Mouse (Mus musculus) midbrain, embryonic 16.5 days (tissue): ENCODE results near the gene Gnas. TPM values are rescaled to one million over a fixed set of nuclear protein-coding genes. Genes with fewer than 3 reads are reported as not detected.

Experiments used
- ATAC-seq: fragments of 200-750 bp; cut with Nextera tagmentation; 2 replicates; pipeline ENCODE4 v1.8.0; 2017; ENCODE audit warnings: moderate TSS enrichment
- H3K27ac ChIP-seq: fragments of 300-500 bp; sonication (generic); 2 replicates; pipeline ENCODE4 v1.5.1; 2014; ENCODE audit warnings: mild to moderate bottlenecking, low read length, mixed read lengths
- H3K27me3 ChIP-seq: fragments of 300-500 bp; sonication (generic); 2 replicates; pipeline ENCODE4 v1.6.1; 2014; ENCODE audit warnings: low read depth, low read length, mixed read lengths; ENCODE audit not compliant: control insufficient read depth, insufficient read depth
- H3K36me3 ChIP-seq: fragments of 300-500 bp; sonication (generic); 2 replicates; pipeline ENCODE4 v1.6.1; 2014; ENCODE audit warnings: mild to moderate bottlenecking, low read length, moderate library complexity, mixed read lengths; ENCODE audit not compliant: control insufficient read depth, insufficient read depth
- H3K4me1 ChIP-seq: fragments of 300-500 bp; sonication (generic); 2 replicates; pipeline ENCODE4 v1.6.1; 2014; ENCODE audit warnings: mild to moderate bottlenecking, low read length, mixed read lengths; ENCODE audit not compliant: control insufficient read depth, insufficient read depth
- H3K4me2 ChIP-seq: fragments of 300-500 bp; sonication (generic); 2 replicates; pipeline ENCODE4 v1.6.1; 2014; ENCODE audit warnings: mild to moderate bottlenecking, low read length, mixed read lengths
- H3K4me3 ChIP-seq: fragments of 300-500 bp; sonication (generic); 2 replicates; pipeline ENCODE4 v1.5.1; 2014; ENCODE audit warnings: low read depth, mild to moderate bottlenecking, low read length, moderate library complexity, mixed read lengths
- H3K9ac ChIP-seq: fragments of 300-500 bp; sonication (generic); 2 replicates; pipeline ENCODE4 v1.6.1; 2014; ENCODE audit warnings: low read depth, low read length, mixed read lengths
- H3K9me3 ChIP-seq: fragments of 300-500 bp; sonication (generic); replicated peaks from 2 replicates; pipeline ENCODE4 v1.6.1; 2014; ENCODE audit warnings: mild to moderate bottlenecking, low read length, mixed read lengths; ENCODE audit not compliant: control insufficient read depth, poor library complexity, severe bottlenecking
- WGBS: fragments of 180-500 bp; shearing (Covaris S2); extraction: QIAGEN DNeasy Blood & Tissue Kit; methylation state at CpG from one replicate; pipeline ENCODE4 v1.1.7; 2014; 5-methylcytosine and 5-hydroxymethylcytosine counted together
- polyA plus RNA-seq: library from polyadenylated mRNA; unstranded; fragments of >200 nt; fragmentation: Nextera tagmentation; extraction: Ambion mirVana; gene quantifications from 2 replicates; pipeline ENCODE4 v1.2.1, GENCODE M21; 2015

The Gnas gene
- polyA plus RNA-seq, 1 experiment from 2014 or later = 1,445 TPM

GRCm38 (mm10) chr2:174288673-174289430 lies 4.7 kb downstream of the Gnas start:
- Histone ChIP-seq H3K27ac (no peak overlapping the region), H3K4me2 (no peak overlapping the region), H3K9ac (no peak overlapping the region), H3K4me1 (peaks cover 33% of the 10 kb centered on the region), H3K27me3 (peaks cover 27% of the 10 kb centered on the region), H3K36me3 (peaks cover 30% of the 10 kb centered on the region), H3K9me3 (peaks cover 19% of the 10 kb centered on the region; the same call in 1 of the 2 replicates), H3K4me3 (no peak overlapping the region)
- no peak for ATAC-seq
- WGBS = 52% methylated on average over 12 of the region's 12 CpGs

- H3K4me1 ChIP-seq = peaks cover 35% of the 10 kb centered on the region
- peak overlapping the region; percentile 38 for H3K4me3 ChIP-seq
- 47% methylated on average over 8 of the region's 8 CpGs for WGBS
- peak overlapping the region; percentile 58 for H3K9ac ChIP-seq
- no peak for ATAC-seq
- H3K9me3 ChIP-seq = peaks cover 16% of the 10 kb centered on the region
- H3K27me3 ChIP-seq = peaks cover 14% of the 10 kb centered on the region
- H3K36me3 ChIP-seq = peaks cover 7% of the 10 kb centered on the region
- peak overlapping the region; percentile 40; the same call in 1 of the 2 replicates for H3K27ac ChIP-seq
- H3K4me2 ChIP-seq = peak overlapping the region; percentile 76
These were observed 7.0 kb downstream of the Gnas start for GRCm38 (mm10) chr2:174291029-174291661.

GRCm38 (mm10) chr2:174291662-174292030 lies 7.5 kb downstream of the Gnas start:
- peaks cover 18% of the 10 kb centered on the region for H3K9me3 ChIP-seq
- peaks cover 9% of the 10 kb centered on the region for H3K27me3 ChIP-seq
- H3K4me2 ChIP-seq = peak overlapping the region; percentile 76
- peak overlapping the region; percentile 40; the same call in 1 of the 2 replicates for H3K27ac ChIP-seq
- WGBS = 23% methylated on average over 2 of the region's 2 CpGs
- peaks cover 38% of the 10 kb centered on the region for H3K4me1 ChIP-seq
- no peak for ATAC-seq
- H3K9ac ChIP-seq = peak overlapping the region; percentile 58
- H3K36me3 ChIP-seq = peaks cover 2% of the 10 kb centered on the region; the same call in 1 of the 2 replicates
- H3K4me3 ChIP-seq = peak overlapping the region; percentile 38

GRCm38 (mm10) chr2:174294457-174294856 lies 10.3 kb downstream of the Gnas start:
- Histone ChIP-seq H3K4me1 (peaks cover 48% of the 10 kb centered on the region), H3K4me2 (peak overlapping the region; percentile 42), H3K27me3 (peaks cover 8% of the 10 kb centered on the region), H3K4me3 (peak overlapping the region; percentile 59), H3K9ac (peak overlapping the region; percentile 65), H3K9me3 (peaks cover 28% of the 10 kb centered on the region), H3K27ac (peak overlapping the region; percentile 74), H3K36me3 (no peaks in the 10 kb centered on the region)
- 45% methylated on average over 8 of the region's 8 CpGs for WGBS
- peak; percentile 34 for ATAC-seq

GRCm38 (mm10) chr2:174295175-174295899 lies 11.2 kb downstream of the Gnas start:
- H3K4me2 ChIP-seq = peak overlapping the region; percentile 61
- peaks cover 43% of the 10 kb centered on the region for H3K4me1 ChIP-seq
- peak overlapping the region; percentile 59 for H3K4me3 ChIP-seq
- peaks cover 13% of the 10 kb centered on the region for H3K27me3 ChIP-seq
- H3K36me3 ChIP-seq = no peaks in the 10 kb centered on the region
- peak overlapping the region; percentile 74 for H3K27ac ChIP-seq
- peak; percentile 93 for ATAC-seq
- 49% methylated on average over 36 of the region's 36 CpGs for WGBS
- H3K9ac ChIP-seq = peak overlapping the region; percentile 65
- H3K9me3 ChIP-seq = peaks cover 36% of the 10 kb centered on the region

- Histone ChIP-seq H3K27me3 (peaks cover 13% of the 10 kb centered on the region), H3K4me1 (peaks cover 36% of the 10 kb centered on the region)
These were observed 11.9 kb downstream of the Gnas start for GRCm38 (mm10) chr2:174295900-174296465.

GRCm38 (mm10) chr2:174297086-174297571 lies 13.0 kb downstream of the Gnas start:
- H3K36me3 ChIP-seq = no peaks in the 10 kb centered on the region
- no peak overlapping the region for H3K27ac ChIP-seq
- H3K4me1 ChIP-seq = peaks cover 25% of the 10 kb centered on the region
- WGBS = 61% methylated on average over 29 of the region's 29 CpGs
- H3K4me3 ChIP-seq = 0 out of 2 replicates have a peak overlapping the region, but pooled peaks have one; percentile 5
- H3K9ac ChIP-seq = no peak overlapping the region
- peaks cover 13% of the 10 kb centered on the region for H3K27me3 ChIP-seq
- peaks cover 36% of the 10 kb centered on the region for H3K9me3 ChIP-seq
- H3K4me2 ChIP-seq = peak overlapping the region; percentile 38; the same call in 1 of the 2 replicates
- ATAC-seq = no peak

More at GRCm38 (mm10) chr2:174295900-174296465, 11.9 kb downstream of the Gnas start:
- no peak; the same call in 1 of the 2 replicates for ATAC-seq
- Histone ChIP-seq H3K9me3 (peaks cover 36% of the 10 kb centered on the region), H3K4me2 (peak overlapping the region; percentile 61), H3K27ac (no peak overlapping the region), H3K4me3 (peak overlapping the region; percentile 59), H3K36me3 (no peaks in the 10 kb centered on the region), H3K9ac (no peak overlapping the region)
- 44% methylated on average over 29 of the region's 29 CpGs for WGBS

GRCm38 (mm10) chr2:174297851-174298250 lies 13.7 kb downstream of the Gnas start:
- Histone ChIP-seq H3K9ac (no peak overlapping the region), H3K4me3 (no peak overlapping the region), H3K4me2 (no peak overlapping the region), H3K9me3 (peaks cover 36% of the 10 kb centered on the region), H3K27me3 (peaks cover 13% of the 10 kb centered on the region), H3K4me1 (peaks cover 18% of the 10 kb centered on the region), H3K27ac (no peak overlapping the region), H3K36me3 (no peaks in the 10 kb centered on the region)
- ATAC-seq = no peak
- WGBS = 60% methylated on average over 19 of the region's 19 CpGs
